31 mouse cellular contexts compared by ENCODE assay signal in the genomic region with DNA sequence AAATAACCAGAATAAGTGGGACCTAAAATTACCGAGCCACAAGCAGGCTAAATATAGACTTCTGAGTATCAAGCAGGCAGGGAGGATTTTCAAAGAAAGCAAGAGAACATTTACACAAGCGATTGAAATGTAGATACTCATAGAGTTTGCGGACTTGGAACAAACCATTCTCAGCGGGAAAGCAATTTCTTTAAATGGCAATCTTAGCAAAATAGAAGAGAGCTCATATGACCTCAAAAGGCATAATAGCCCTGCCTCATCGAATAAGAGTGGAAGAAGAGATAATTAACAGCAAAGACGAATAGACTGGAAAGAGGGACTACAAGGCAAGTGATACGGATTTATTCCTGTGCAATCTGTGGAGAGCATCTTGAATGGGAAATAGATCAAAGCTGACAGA.
A peak's percentile ranks its signal among the peaks of the same experiment; 100 is the strongest.
DNase-seq lines count a peak whose midpoint lies in the region; ATAC-seq and TF ChIP-seq lines count a peak whose summit lies in the region.
"Had no signal": no experiment of that assay in that cellular context is flagged by ENCODE, and none has a peak within 500 bp of the region (broad histone marks: within the 10 kb centered on the region; RNA-seq: fewer than 3 reads in every experiment).

No protein-coding gene starts in this region.

- TF ChIP-seq CTCF in brain, embryonic 14.5 days (IDR thresholded peaks at IDR 0.05; ENCODE audit: borderline replicate concordance, extremely low read depth, insufficient read depth, insufficient read length), result no peak

- TF ChIP-seq POLR2A in brain, embryonic 14.5 days (IDR thresholded peaks at IDR 0.05; ENCODE audit: borderline replicate concordance, extremely low read depth, insufficient read depth, insufficient read length, poor library complexity, severe bottlenecking), result no peak

- DNase-seq in frontal cortex, postnatal 25 days (ENCODE audit: low spot score in 2 of 2), result no peak
- no peak for DNase-seq in neural tube, embryonic 10.5 days (ENCODE audit: extremely low spot score, low spot score)
- peak; percentile 53 for DNase-seq in brain, embryonic 14.5 days (ENCODE audit: low read depth)
- no peak for DNase-seq in spleen, adult 18-20 months
- no peak for DNase-seq in thymus, adult 18-20 months
- DNase-seq: adrenal gland, postnatal 10 days; B cell, adult 2 months; cerebellum, adult 18-20 months; cerebellum, postnatal 10 days; heart, postnatal 10 days; kidney, adult 2 months; kidney, postnatal 36 days; lung, adult 18-20 months; lung, postnatal 4 days; retina, postnatal 1 day; right cerebral cortex, postnatal 14 days; thymus, adult 2 months; thymus, postnatal 36 days had no signal

- 0 out of 2 replicates have a peak overlapping the region, but pooled peaks have one; percentile 13 for H3K4me2 ChIP-seq in neural tube, embryonic 13.5 days
- H3K4me2 ChIP-seq: heart, embryonic 13.5 days; intestine, embryonic 15.5 days; limb, embryonic 13.5 days; liver, embryonic 12.5 days; midbrain, embryonic 12.5 days; neural tube, embryonic 12.5 days had no signal

- ATAC-seq in frontal cortex, adult (ENCODE audit: low TSS enrichment), result peak; percentile 41; the same call in 1 of the 2 replicates
- no peak for ATAC-seq in neural tube, embryonic 13.5 days (ENCODE audit: low read depth)
- ATAC-seq: hindbrain, embryonic 16.5 days; intestine, embryonic 15.5 days; liver, embryonic 12.5 days; lung, postnatal 0 days had no signal

- H3K9me3 ChIP-seq in neural tube, embryonic 13.5 days, result no peaks in the 10 kb centered on the region
- H3K9me3 ChIP-seq: intestine, embryonic 15.5 days; liver, embryonic 12.5 days; neural tube, embryonic 12.5 days had no signal

- 38% methylated on average over 7 of the region's 7 CpGs for WGBS in neural tube, embryonic 13.5 days

- H3K36me3 ChIP-seq in neural tube, embryonic 13.5 days, result no peaks in the 10 kb centered on the region
- H3K36me3 ChIP-seq: heart, embryonic 13.5 days; intestine, embryonic 15.5 days; limb, embryonic 13.5 days; liver, embryonic 12.5 days; midbrain, embryonic 12.5 days; neural tube, embryonic 12.5 days had no signal

- H3K4me3 ChIP-seq in neural tube, embryonic 13.5 days, result no peak overlapping the region
- H3K4me3 ChIP-seq: heart, embryonic 13.5 days; intestine, embryonic 15.5 days; layer of hippocampus, adult 2 months; left cerebral cortex, adult 2 months; limb, embryonic 13.5 days; liver, embryonic 12.5 days; megakaryocyte, embryonic 14.5 days; midbrain, embryonic 12.5 days; neural tube, embryonic 12.5 days had no signal

- H3K27me3 ChIP-seq in neural tube, embryonic 13.5 days, result no peaks in the 10 kb centered on the region
- H3K27me3 ChIP-seq: intestine, embryonic 15.5 days; limb, embryonic 13.5 days; liver, embryonic 12.5 days; megakaryocyte, embryonic 14.5 days; midbrain, embryonic 12.5 days; neural tube, embryonic 12.5 days had no signal

- H3K9ac ChIP-seq in neural tube, embryonic 13.5 days, result no peak overlapping the region
- H3K9ac ChIP-seq: heart, embryonic 13.5 days; intestine, embryonic 15.5 days; limb, embryonic 13.5 days; liver, embryonic 12.5 days; midbrain, embryonic 12.5 days; neural tube, embryonic 12.5 days had no signal

- no peak overlapping the region for H3K27ac ChIP-seq in neural tube, embryonic 13.5 days (replicated peaks)
- H3K27ac ChIP-seq: heart, embryonic 13.5 days; intestine, embryonic 15.5 days; layer of hippocampus, adult 2 months; left cerebral cortex, adult 2 months; limb, embryonic 13.5 days; liver, embryonic 12.5 days; midbrain, embryonic 12.5 days; neural tube, embryonic 12.5 days had no signal

- no peaks in the 10 kb centered on the region for H3K4me1 ChIP-seq in neural tube, embryonic 13.5 days (replicated peaks)
- H3K4me1 ChIP-seq: heart, embryonic 13.5 days; intestine, embryonic 15.5 days; liver, embryonic 12.5 days; megakaryocyte, embryonic 14.5 days; midbrain, embryonic 12.5 days; neural tube, embryonic 12.5 days had no signal
